Mouse (Mus musculus) kidney, postnatal 36 days (tissue): ENCODE measurements around the gene P2ry1.

Source experiments
- DNase-seq, 2 experiments: peaks; one replicate each; pipeline ENCODE4 v3.0.0; 2021 to 2022; ENCODE audit warnings: mixed read lengths in 2 of 2

Gene P2ry1

GRCm38 (mm10) chr3:61002587-61003501, at the start of gene P2ry1:
Gene P2ry1 (plus strand): TSS chr3:61002795.
- DNase-seq: peak; percentile 92 to 95

DNA sequence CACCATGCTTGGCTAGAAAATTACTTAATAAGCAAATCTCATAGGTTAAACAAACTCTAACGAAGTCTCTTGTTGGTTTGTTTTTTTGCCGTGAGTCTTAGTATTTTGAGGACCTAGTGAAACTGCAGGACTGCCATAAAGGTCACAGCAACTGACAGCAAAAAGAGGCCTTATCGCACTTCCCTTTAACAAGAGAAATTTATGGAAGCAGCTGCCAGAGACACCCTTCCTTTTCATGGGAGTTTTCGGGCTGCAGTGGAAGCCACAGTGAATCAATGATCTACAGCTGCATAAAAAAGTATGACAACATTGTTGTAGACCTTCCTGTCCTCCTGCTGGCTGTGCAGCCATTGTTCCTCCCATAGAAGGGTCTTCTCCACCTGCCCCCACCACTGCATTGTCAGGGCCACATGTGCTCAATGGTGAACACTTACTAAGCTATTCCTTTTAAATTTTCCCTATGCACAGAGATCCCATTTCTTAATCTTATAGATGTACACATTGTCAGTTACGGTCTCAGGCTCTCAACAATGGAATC, 49.3 kb upstream of the P2ry1 start:
- DNase-seq: peak; percentile 12 to 35

DNA sequence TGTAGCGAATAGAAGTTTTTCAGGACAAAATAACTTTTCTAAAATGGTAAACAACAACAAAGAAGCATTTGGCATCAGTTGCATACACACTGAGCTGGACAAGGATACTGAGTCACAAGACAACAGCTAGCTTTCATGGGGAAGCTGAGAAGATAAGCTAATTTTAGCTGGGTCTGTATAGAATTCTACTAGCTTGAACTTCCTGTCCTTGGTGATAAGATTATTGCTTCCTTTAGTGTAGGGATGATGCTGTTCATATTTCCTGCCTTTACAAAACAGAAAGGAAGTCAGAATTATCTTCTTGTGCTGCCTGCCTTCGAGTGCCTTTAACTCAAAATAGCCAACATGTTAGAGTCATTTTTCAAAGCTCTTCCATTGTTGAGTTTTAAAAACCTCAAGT, 48.5 kb upstream of the P2ry1 start:
- DNase-seq: peak in 1 of 2 experiments; percentile 14

DNA sequence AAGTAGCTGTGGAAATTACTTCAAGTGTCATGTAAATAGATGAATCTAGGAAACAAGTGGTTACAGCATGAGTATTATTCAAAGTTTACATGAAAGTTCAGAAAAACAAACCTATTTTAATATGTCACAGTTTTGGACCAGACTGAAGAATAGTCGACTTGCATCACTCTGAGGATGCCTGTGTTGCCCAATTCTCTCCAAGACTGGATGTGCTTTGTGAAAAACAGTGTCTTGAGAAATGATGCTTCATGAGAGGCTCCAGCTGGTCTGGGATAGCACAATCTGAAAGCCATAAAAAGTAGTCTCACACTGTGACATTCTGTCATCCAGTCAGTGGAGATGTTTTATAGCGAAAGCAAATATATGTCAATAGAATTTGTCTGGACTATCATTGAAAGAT, 43.8 kb upstream of the P2ry1 start:
- no peak for DNase-seq

GRCm38 (mm10) chr3:60965137-60965536, 37.5 kb upstream of the P2ry1 start:
- no peak for DNase-seq

DNA sequence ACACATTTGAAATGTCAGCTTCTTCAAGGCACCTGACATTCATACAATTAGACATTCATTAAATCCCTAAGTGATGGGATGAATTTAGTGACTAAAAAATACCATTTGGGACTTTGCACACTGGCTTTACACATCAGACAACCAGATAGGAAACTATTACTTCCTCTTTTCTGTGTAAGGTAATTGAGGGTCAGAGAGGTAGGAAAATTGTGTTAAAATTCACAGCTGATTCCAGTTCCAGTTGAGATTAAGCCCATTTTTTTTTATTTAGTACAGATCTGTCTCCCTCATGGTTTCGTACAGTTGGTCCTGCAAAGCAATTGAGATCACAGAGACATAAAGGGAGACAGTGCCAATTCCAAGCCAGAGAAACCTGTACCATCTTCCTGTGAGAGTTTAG, 27.7 kb upstream of the P2ry1 start:
- DNase-seq: no peak

GRCm38 (mm10) chr3:60982109-60982508, 20.5 kb upstream of the P2ry1 start:
- DNase-seq: no peak

DNA sequence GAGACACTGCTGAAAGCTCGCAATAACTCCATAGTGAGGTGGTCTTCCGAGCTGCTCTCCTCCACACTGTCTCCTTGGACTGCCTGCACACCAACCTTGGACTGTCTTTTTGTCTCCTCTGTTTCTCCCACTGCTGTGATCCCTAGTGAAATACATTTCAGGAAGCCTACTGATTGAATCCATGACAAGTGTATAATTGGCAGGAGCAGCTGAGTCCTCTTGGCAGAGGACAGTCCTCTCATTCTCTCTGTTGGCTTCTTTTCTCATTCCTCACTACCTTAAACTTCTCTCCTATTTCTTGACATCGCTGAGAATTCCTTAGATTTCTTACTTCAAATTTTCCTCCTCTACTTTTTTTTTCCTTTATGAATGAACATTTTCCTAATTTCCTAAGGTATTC, 4.5 kb upstream of the P2ry1 start:
- DNase-seq: no peak

GRCm38 (mm10) chr3:60999715-61000114, 2.9 kb upstream of the P2ry1 start:
- no peak for DNase-seq

DNA sequence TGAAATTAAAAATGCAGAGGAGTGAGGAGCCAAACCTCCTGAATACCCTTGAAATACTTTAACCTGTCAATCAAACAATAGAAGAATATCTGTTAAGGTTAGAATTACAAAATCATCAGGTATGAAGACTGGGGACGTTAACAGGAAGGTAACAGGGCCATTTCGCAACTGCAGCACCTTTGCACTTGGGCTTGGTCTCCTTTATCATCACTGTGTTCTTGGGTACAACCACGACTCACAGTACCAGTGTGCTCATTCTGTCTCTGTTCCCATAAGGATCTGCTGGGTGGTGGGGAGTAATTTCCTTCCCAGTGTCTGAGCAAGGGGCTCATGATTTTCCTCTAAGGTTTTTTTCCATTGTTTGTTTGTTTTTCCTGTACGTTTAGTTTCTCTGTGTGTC, 1.8 kb upstream of the P2ry1 start:
- DNase-seq: no peak

DNA sequence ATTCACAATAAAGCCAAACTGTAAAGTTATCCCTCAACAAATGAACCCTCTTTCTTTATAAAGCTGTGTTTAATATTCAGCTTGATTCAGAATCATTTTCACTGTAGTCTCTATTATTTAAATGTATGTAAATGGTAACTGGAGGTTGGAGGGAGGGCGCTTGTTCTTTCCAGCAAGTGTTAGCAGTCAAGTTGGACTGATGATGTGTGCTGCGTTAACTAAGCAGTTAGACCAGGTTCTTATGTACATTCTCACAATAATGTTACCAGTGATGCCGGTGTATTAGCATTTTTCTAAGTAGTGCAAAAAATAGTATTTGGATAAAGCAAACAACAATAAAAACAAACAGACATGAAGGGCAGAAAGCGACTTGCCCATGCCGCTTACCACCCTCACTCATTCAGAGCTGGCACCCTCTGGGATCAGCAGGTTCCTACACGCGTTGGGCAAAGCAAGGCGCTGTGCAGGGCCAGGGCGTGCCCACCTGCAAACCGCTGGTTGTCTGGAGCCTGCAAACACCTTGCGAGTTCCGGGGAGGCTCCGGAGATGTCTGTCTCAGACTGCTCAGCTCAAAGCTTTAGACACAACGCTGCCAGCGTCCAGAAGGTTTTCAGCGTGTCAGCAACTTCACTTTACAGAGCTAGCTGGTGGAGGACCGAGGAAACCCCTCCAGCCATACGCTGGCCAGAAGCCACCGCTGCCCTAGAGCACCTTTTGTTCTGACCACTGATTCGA, 576 bp upstream of the P2ry1 start:
- DNase-seq: no peak

GRCm38 (mm10) chr3:61004611-61005010, 2.0 kb downstream of the P2ry1 start:
- DNase-seq: no peak

- DNase-seq: peak in 1 of 2 experiments; percentile 23
These were observed 9.1 kb downstream of the P2ry1 start for GRCm38 (mm10) chr3:61011660-61012059.

- DNase-seq: no peak
These were observed 10.0 kb downstream of the P2ry1 start for GRCm38 (mm10) chr3:61012550-61012949.

GRCm38 (mm10) chr3:61016733-61017132, 14.1 kb downstream of the P2ry1 start:
- no peak for DNase-seq

- no peak for DNase-seq
These were observed 29.5 kb downstream of the P2ry1 start for GRCm38 (mm10) chr3:61032100-61032499.

DNA sequence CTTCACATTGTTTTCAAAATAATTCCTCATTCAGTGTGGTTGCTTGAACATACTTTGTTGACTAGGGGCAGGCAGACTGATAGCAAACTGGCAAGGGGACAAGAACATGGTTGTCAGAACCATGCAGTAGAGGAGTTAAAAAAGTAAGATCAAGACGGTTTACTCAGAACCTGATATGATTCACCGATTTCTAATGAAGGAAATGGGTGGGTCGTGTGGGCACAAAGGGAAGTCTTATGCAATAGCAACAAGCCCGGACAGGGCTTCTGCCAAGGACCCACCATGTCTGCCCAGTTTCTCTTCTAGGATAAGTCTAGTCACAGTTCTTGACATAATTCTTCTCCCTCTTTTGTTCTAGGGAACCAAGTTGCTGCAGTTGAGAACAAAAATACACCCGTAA, 33.0 kb downstream of the P2ry1 start:
- DNase-seq: no peak

GRCm38 (mm10) chr3:61039916-61040315, 37.3 kb downstream of the P2ry1 start:
- DNase-seq: no peak

DNA sequence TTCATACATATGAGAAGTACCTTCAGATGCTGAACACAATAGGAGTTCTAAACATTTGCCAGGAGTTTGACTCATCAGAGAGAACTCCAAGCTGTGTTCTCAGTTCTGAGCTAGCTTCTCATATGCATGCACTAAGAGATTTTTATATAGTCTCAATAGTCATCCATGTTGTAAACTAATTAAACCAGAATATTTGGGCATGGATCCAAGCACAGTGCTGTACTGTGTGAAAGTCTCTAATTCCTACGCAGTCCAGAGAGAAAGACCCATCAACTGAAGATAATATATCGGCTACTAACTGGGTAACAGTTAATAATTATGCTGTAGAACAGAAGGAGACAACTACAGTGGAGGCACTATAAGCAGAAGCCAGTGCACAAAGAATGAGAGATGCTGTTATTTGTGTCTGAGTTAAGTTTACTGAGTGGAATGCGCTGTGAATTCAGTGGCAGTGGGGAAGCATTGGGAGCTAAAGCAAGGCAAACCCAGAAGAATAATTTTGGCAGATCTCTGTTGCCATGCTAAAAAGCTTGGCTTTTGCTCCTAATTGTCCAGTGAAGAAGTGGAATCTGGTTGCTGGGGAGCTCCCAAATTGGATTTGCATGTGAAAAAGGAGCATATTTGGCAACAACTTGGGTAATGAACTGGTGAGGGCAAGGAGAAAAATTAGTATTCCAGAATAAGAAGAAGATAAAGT, 47.5 kb downstream of the P2ry1 start:
- no peak for DNase-seq
